Mouse (Mus musculus) activated CD4-positive, CD25-positive, alpha-beta regulatory T cell, adult 9 weeks (primary cell): ENCODE measurements around the gene Degs1. TPM values are rescaled to one million over a fixed set of nuclear protein-coding genes. Genes with fewer than 3 reads are reported as not detected.

Source experiments
- polyA plus RNA-seq: library from polyadenylated mRNA; unstranded; fragments of 100-300 nt; shearing (Covaris generic); gene quantifications from one replicate; pipeline ENCODE4 v1.2.1, GENCODE M21; 2017

Degs1 gene
- polyA plus RNA-seq: 125 TPM

GRCm38 (mm10) chr1:182282091-182283075 is at the start of gene Degs1:
Degs1 (minus strand) TSS chr1:182282804.

Other genes with a start within 250 kb of the Degs1 start
- 165 TPM for gene Srp9, start 158.1 kb downstream of the Degs1 start, polyA plus RNA-seq
- not detected for gene Vmn1r1, start 118.3 kb downstream of the Degs1 start, polyA plus RNA-seq
- 4.8 TPM for gene Fbxo28, start 58.8 kb upstream of the Degs1 start, polyA plus RNA-seq
- 8.7 TPM for gene Trp53bp2, start 126.4 kb upstream of the Degs1 start, polyA plus RNA-seq
- 51.6 TPM for gene Capn2, start 234.8 kb upstream of the Degs1 start, polyA plus RNA-seq